Mouse (Mus musculus) left cerebral cortex, postnatal 10 days (tissue): ENCODE results near the gene Pigp. TPM values are rescaled to one million over a fixed set of nuclear protein-coding genes. Genes with fewer than 3 reads are reported as not detected.

ENCODE experiments used
- DNase-seq, 2 experiments: peaks; one replicate each; pipeline ENCODE4 v3.0.0; 2021 to 2022; ENCODE audit warnings: low spot score in 2 of 2, mixed read lengths in 1 of 2; ENCODE audit errors: extremely low spot score in 1 of 2
- intact Hi-C: fragments of 180-260 bp; cut with DNase I; formaldehyde crosslinking; loops from one replicate; pipeline ENCODE4 v1.15.1; 2025
- total RNA-seq, 2 experiments: library from RNA; stranded (reverse); gene quantifications; 2 replicates each; pipeline ENCODE4 v1.2.3; 2021

Gene Pigp
- 10 to 100 TPM; 46.8 to 51.4 TPM for total RNA-seq

DNA sequence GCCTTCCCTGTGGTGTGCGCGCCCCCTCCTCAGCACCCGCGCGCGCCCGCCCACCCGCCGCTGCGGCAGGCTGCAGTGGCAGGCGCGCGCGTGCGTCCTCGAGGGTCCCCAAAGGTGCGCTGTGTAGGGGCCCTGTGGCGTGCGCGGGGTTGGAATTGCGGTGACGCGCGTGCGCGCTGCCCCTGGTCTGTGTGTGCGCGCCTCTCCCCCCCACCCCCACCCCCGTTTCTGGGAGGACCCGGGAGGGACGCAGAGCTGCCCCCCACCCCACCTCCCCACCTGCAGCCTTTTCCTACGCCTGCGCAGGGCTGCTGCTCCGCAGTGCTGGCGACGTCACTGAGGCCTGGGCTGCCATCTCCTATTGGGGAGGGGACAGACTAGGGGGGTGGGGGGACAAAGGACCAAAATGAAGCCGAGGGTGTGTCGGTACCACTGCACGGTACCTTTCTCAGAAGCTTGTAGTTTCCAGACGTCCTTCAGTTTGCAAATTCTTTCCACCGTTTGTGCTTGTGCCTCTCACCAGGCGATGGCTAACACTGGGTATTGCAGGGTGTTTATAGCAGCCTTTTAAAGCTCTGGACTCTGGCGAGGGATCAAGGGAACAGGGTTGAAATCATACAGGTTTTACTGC lies at the start of gene Pigp:
TSS of gene Pigp (minus strand) at position 542 of the 631 bp plus-strand sequence.
- intact Hi-C loops: no loop called here

DNA sequence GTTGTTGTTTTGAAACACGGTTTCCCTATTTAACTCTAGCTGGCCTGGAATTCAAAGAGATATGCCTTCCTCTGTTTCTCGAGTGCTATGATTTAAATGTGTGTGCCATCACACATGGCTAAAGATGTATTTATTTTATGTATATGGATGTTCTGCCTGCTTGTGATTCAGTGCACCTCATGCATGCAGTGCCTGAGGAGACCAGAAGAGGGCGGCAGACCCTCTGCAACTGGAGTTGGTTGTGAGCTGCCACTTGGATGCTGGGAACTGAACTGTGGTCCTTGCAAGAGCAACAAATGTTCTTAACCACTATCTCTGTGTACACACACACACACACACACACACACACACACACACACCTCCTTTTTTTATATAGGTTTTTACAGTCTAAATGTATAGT lies 48.9 kb upstream of the Pigp start:
- DNase-seq: no peak
- intact Hi-C loops: loop anchor here (5.0 kb wide), 1 partner anchor 37 kb away; no protein-coding TSS in a partner anchor

More for the DNA sequence above, at the start of gene Pigp:
- DNase-seq: peak; percentile 38 to 73

DNA sequence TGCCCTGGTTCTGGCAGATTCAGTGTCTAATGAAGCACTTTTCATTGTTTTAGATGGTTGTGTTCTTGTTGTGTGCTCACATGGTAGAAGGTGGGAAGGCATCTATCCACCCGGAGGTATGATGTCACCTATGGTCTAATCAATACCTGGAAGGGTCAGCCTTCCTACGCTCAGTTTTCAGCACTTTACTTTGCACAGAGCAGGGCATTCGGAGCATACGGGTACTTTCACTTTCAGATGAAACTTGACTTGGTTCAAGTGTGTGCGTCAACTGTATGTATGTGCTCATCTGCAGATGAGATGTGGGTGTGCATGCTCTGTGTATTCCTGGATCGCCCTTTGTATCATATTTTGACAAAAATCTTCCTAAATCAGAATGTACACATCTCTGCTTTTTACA lies 42.5 kb upstream of the Pigp start:
- DNase-seq: no peak
- intact Hi-C loops: no loop called here

DNA sequence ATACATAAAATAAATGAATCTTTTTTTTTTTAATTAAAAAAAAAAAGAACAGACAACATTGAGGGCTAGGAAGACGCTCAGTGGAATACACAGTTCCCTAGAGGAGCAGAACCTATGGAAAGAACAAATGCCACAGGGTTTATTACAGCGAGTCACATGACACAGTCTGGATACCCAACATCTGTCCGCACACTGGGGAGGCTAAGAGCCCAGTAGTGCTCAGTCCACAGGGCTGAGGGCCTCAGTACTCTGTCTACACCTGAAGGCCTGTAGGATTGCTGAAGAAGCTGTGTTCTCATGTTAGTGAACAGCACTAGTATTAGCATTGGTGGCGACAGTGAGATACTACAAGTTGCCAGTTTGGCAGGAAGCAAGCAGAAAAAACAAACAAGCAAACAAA lies 41.1 kb upstream of the Pigp start:
- DNase-seq: no peak
- intact Hi-C loops: no loop called here

DNA sequence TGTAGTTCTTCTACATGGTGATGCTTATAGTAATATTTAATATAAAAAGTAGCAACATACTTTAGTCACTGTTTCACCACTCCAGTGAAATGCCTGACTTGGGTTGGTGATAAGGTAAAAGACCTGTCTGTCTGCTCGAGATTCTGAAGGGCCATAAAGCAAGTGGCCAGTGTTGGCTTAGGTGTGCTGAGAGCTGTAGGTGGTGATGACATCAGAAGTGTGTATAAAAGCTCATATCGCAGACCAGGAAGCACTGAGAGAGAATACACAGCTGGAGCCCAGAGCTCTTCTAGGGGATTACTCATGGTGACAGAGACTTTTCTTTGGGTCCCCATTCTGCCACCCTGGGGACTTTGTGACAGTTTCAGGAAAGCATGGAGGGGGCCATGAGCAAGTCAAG lies 40.6 kb upstream of the Pigp start:
- no peak for DNase-seq

DNA sequence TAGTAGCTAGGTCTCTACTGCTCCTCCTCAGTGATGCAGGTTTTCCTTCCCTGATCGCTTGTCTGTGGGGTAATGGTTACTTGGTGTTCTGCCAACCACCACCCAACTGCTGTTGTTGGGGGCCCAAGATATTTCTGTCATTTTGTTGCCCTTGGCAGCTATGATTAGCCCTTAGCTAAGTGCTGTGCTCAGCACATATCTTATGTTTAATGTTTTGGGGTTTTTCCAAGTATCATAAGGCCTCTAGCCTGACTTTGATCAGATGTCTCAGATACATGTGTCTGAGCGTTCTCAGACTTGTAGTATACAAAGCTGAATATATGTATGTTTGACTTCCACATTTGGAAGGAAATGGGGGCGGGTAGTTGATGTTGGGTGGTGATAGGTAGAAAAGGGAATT lies 39.6 kb upstream of the Pigp start:
- intact Hi-C loops: no loop called here
- no peak for DNase-seq

More for the DNA sequence above, 40.6 kb upstream of the Pigp start:
- intact Hi-C loops: no loop called here

DNA sequence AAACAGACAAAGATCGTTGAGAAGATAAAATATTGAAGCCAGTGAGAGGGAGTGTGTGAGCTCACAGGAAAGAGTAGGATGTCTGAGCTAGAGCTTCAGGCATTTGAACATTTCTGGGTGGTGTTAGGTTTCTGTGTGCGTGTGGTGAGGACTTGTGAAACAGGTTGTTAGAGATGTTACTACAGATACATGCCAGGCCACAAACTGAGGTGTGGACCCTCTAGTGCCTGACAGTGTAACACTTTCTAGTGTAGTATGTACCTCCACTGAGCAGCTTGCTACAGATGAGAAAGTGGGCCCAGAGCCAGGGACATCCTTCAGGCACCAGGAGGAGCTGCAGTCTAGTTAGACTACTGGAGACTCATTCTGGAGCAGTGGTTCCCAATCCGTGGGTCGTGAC lies 30.5 kb upstream of the Pigp start:
- intact Hi-C loops: no loop called here
- peak in 1 of 2 experiments; percentile 60 for DNase-seq

DNA sequence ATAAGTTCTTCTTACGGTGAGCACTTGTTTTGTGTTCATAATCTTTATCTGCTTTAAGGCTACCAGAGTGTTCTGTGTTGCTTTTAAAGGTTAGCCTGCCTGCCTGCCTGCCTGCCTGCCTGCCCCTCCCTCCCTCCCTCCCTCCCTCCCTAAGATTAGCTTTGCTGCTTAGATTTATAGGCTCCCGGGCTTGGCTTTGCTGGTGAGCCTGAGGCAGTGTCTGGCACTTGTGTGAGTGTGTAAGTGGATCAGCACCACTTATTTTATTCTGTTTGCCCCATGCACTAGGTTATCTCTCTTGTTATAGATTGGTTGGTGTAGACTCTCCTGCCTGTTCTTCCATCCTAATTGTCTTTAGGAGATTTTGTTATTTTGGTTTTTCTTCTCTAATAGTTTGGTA lies 30.0 kb upstream of the Pigp start:
- DNase-seq: no peak
- intact Hi-C loops: no loop called here

DNA sequence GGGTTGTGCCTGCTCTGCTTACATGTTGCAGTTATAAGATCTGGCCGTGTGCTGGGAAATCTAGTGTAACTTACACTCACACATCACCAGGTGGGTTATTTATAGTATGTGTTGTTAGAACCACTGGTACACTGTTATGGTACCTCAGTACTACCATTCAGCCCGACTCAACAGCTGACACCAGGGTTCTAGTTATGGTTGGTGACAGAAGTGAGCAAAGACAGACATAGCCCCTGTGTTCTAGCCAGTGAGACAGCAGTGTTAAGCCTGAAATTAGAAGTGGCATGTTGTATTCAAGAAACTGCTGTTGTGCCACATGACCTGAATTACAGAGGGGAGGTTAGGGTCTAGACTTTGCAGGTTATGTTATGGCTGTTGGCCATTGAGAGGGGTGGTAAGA lies 27.5 kb upstream of the Pigp start:
- intact Hi-C loops: no loop called here
- no peak for DNase-seq

DNA sequence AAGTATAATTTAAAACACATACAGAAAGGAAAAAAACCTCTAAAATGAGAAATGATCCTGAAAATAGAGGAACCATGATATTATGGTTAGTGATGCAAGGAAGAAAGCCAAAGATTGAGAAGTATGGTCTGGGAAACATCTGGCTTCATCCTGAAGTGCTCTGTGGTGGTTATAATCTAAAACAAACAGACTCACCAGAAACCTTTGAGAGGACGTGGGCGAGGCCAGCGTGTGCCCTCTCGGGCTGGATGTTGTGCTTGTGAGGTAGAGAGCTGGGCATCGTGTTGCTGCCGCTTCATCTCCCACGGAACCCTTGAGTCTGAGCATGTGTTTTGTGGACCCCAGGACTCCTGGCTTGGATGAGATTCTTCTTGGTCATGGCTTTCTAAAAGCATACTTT lies 25.0 kb upstream of the Pigp start:
- intact Hi-C loops: no loop called here

DNA sequence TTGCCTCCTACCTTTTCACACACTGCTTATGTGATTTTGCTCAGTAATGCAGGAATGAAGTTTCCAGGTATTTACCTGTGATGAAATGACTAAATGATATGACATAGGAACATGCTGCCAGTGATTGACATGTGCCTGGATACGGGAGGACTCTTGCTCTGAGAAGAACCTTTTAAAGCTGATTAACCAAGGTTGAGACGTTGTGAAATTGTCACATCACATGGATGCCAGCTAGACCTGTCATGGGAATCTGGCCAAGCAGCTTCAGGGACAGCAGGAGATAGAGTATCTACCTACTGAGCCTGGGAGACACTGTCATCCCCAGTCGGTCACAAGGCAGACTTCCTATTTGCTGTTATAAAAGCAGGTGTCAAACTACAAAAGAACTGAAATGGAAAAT lies 23.4 kb upstream of the Pigp start:
- no peak for DNase-seq
- intact Hi-C loops: no loop called here

More for the DNA sequence above, 25.0 kb upstream of the Pigp start:
- DNase-seq: no peak

DNA sequence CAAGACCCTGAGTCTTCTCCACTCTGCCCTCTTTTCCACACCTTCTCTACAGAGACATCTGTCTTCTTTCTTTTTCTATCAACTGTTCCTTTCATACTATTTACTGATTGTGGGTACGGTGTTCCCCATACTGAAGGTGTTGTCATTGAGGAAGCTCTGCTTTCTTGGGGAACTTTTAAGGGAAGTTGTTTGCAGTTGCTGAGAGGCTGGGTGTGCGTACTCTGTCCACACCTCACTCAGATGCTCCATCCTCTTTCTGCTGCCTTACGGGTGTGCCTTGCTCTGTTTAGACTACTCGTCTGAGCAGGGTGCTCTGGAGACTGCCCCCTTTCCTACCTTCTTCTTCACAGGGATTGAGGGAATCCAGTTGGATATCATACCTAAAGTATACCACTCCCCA lies 20.7 kb upstream of the Pigp start:
- DNase-seq: no peak
- intact Hi-C loops: no loop called here

DNA sequence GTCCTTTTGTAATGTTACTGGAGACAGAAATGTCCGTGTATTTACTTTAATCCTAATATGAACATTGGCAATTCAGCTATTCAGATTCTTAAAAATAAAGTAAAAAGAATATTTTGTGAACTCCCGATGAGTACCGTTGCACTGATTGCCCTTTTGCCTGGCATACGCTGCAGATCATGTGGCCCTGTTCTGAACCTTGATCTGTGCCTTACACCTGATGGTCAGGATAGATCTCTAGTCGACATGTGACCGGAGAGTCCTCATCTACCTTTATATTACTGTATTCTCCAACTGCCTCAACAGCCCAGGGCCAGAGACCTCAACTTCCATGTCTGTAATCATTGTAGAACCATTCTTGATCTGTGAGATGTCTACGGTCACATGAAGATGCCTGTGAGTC lies 16.0 kb upstream of the Pigp start:
- no peak for DNase-seq
- intact Hi-C loops: no loop called here

DNA sequence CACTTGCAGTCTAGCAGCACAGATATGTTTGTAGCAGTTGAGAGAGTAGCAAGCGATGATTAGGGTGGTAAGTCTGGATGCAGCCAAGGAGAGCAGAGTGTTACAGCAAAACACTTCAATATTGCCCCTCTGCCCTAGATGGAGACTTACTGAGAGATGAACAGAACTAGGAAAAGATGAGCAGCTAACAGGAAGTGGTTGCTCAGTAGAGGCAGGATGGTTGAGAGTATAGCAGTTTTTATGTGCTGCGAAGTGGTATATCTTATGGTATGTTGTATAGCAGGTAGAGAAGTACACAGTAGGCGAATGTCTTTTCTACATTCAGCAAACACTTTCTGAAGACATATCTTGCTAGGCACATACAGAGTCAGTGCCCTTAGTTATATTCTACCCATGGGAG lies 11.6 kb upstream of the Pigp start:
- intact Hi-C loops: no loop called here
- DNase-seq: no peak

DNA sequence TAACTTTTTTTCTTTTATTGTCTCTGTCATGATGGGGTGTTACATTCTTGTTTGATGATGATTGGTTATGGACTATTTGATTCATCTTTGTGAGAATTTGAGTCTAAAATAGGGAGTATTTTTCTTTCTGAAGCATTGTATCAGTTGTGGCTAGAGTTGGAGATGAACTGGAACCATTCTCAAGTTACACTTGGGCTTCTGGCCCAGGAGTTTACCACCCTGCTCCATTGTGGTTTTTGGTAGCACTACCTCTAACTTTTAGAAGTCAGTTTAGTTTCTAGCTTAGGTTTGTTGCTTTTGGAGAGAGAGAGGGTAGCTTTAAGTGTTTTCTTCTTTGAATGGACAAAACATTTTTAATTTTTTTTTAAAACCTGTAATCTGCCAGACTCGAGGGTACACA lies 7.7 kb upstream of the Pigp start:
- DNase-seq: no peak
- intact Hi-C loops: no loop called here

DNA sequence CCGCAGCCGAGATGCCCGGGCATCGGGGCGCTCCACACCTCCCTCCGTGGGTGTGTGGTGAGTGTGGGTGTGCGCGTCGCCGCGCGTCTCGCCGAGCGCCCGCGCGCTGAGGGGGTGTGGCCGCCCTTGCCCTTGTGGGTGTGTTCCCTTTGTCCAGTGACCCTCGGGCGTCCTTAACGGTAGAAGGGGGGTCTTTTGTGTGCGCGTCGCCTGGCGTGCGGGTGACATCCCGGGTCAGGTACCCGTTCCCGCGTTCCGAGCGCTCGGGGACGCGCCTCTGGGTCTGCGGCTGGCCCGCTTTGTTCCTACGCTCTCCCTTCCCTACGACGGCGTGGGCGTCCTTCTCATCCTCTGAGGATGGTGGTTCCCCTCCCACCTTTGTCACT lies 734 bp downstream of the Pigp start:
- intact Hi-C loops: loop anchor here (1.0 kb wide), 1 partner anchor 58 kb away; the partner anchor contains the start of gene Hlcs
- DNase-seq: peak in 1 of 2 experiments; percentile 87

DNA sequence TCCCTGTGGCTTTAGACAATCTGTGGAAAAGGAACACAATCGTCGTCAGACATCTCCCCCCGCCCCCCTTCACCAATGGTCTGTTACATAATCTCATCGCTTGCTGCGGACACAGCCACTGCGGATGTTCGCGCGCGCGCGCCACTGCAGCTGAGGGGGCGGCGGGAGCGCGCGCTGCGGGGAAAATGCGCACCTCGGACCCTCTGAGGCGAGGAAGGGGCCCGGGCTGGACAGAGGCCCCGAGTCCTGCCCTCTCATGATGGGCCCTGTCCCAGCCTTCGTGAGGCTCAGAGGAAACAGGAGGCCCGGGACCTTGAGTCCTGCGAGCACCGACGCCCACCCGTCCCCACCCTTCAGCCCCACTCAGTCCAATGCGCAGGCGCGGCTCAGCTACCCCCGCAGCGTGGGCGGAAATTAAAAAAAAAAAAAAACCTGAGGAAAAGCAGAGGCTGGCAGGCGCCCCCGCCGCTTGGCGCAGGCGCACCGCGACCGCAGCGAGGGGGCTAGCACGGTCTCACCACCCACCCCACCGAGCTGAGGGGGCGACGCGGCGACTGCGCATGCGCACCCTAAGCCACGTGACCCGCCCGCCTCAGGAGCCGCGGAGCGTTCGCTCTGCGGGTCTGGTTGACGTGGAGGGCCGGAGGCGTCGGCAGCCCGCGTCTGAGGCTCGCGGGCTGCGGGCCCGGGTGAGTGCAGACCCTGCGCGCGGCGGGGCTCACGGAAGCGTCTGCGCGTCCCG lies 1.3 kb downstream of the Pigp start, which contains the start of gene Ttc3:
TSS of gene Ttc3 (plus strand) at position 446 of the 742 bp plus-strand sequence.
- peak; percentile 95 to 98 for DNase-seq
- intact Hi-C loops: loop anchor here (1.0 kb wide), 1 partner anchor 57 kb away; the partner anchor contains the start of gene Hlcs

DNA sequence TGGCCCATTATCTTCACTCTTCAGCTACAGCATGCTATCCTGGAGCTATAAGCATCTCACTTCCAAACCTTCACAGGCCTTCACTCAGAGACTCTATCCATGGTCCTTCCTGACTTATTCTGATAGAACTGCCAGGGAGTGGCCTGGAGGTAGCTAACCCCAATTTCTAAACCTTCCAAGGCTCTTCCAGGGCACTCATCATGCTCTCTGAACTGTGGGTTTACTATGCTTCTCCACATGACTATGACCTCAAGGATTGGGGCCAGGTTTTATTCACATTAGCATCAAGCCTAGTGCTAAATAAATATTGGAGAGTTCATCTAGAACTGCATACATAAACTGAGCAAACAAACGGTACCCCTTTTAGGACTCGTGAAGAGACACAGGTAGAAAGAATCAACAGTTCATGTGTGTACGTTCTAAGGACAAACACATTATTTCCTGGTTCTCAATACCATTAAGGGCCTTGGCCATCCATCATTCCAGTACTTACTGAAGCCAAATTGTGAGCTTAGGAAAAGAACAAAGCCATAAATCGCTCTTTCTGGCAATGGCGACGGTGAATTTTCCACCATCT lies 2.0 kb downstream of the Pigp start:
- intact Hi-C loops: loop anchor here (1.0 kb wide), 1 partner anchor 56 kb away; the partner anchor contains the start of gene Hlcs
- DNase-seq: no peak

DNA sequence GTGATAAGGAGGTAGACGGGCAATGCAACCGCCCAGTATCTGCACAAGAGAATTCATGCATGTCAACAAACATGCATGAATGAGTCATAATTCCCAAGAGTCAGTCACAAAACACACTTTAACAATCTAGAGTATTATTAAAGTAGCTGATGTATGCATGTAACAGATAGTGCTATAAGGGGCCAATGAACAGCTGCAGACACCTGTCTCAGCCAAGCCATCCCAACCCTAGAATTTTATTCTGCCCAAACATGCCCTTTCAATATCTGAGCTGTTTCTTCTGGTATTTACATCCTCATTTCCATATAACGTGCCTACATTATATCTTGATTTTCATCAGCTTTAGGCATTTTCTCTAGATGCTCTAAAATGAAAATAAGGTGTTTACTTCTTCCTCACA lies 6.2 kb downstream of the Pigp start:
- intact Hi-C loops: no loop called here
- DNase-seq: no peak

DNA sequence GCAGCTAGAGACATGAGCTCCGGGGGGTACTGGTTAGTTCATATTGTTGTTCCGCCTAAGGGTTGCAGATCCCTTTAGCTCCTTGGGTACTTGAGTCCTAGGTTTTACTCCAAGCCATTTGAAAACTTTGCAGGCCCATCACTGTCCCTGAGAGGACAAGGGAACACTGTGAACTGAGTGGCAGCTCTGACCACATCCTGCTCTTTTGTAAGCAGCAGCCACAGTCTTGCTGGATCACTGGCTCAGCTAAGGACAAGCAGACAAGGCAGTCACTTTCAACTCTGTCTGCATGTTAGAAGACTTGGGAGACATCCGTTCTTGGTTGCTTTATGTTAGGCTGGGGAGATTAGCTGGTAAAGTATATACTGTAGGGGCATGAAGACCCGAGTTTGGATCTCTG lies 7.8 kb downstream of the Pigp start:
- DNase-seq: no peak
- intact Hi-C loops: no loop called here
